Mouse (Mus musculus) v-Abl transformed pro-B cells (cell line): ENCODE data around the gene Arhgef12.

Experiments used
- in situ Hi-C, 2 experiments: fragments of 400-800 bp; cut with MboI; formaldehyde crosslinking; loops; one replicate each; pipeline ENCODE4 v1.15.1; 2025; ENCODE audit not compliant: unreplicated experiment in 2 of 2

Gene Arhgef12

GRCm38 (mm10) chr9:42945174-42945573, 161.9 kb downstream of the Arhgef12 start:
- in situ Hi-C loops, result no loop called here

- in situ Hi-C loops, result no loop called here
These were observed 162.5 kb downstream of the Arhgef12 start for GRCm38 (mm10) chr9:42944536-42945006.

- in situ Hi-C loops, result no loop called here
These were observed 163.1 kb downstream of the Arhgef12 start, which contains the start of gene Grik4 for GRCm38 (mm10) chr9:42943781-42944535. Grik4 (minus strand) TSS chr9:42944493.

- in situ Hi-C loops, result no loop called here
These were observed 163.9 kb downstream of the Arhgef12 start for GRCm38 (mm10) chr9:42943057-42943529.

- in situ Hi-C loops, result no loop called here
These were observed 164.9 kb downstream of the Arhgef12 start for GRCm38 (mm10) chr9:42942148-42942547.

- in situ Hi-C loops, result no loop called here
These were observed 174.9 kb downstream of the Arhgef12 start for GRCm38 (mm10) chr9:42932146-42932545.

- in situ Hi-C loops, result no loop called here
These were observed 179.5 kb downstream of the Arhgef12 start for GRCm38 (mm10) chr9:42927498-42927897.

GRCm38 (mm10) chr9:42926564-42926963, 180.5 kb downstream of the Arhgef12 start:
- in situ Hi-C loops, result no loop called here

- in situ Hi-C loops, result no loop called here
These were observed 185.2 kb downstream of the Arhgef12 start for GRCm38 (mm10) chr9:42921830-42922229.

- in situ Hi-C loops, result no loop called here
These were observed 186.8 kb downstream of the Arhgef12 start for GRCm38 (mm10) chr9:42920190-42920589.

GRCm38 (mm10) chr9:42917911-42918310, 189.1 kb downstream of the Arhgef12 start:
- in situ Hi-C loops, result no loop called here
